Mouse (Mus musculus): ENCODE results near the gene Iba57. TPM values are rescaled to one million over a fixed set of nuclear protein-coding genes. Genes with fewer than 3 reads are reported as not detected.

Iba57 gene
- total and polyA plus RNA-seq, 2 experiments from 2014 or later = 11.1 to 13.8 TPM

GRCm38 (mm10) chr11:59174189-59174838, 10.8 kb upstream of the Iba57 start:
- WGBS = 63% methylated on average over 6 of the region's 6 CpGs
- no peak for DNase-seq
- TF ChIP-seq CTCF (IDR thresholded peaks at IDR 0.05; ENCODE audit: low read depth) = no peak
- H3K27ac ChIP-seq (ENCODE audit: low read depth, low read length) = no peak overlapping the region
- no peaks in the 10 kb centered on the region for H3K4me1 ChIP-seq (ENCODE audit: insufficient read depth)
- no peak for ATAC-seq
- H3K36me3 ChIP-seq (ENCODE audit: insufficient read depth) = no peaks in the 10 kb centered on the region
- H3K4me3 ChIP-seq (ENCODE audit: low read depth, low read length) = no peak overlapping the region
- no peak overlapping the region for H3K9ac ChIP-seq
- H3K4me2 ChIP-seq (ENCODE audit: low read depth) = no peak overlapping the region
- H3K9me3 ChIP-seq (ENCODE audit: low read length) = no peaks in the 10 kb centered on the region
- peaks cover 45% of the 10 kb centered on the region for H3K27me3 ChIP-seq (ENCODE audit: insufficient read depth, low read length)

- no peaks in the 10 kb centered on the region for H3K36me3 ChIP-seq (ENCODE audit: insufficient read depth)
- H3K27ac ChIP-seq (ENCODE audit: low read depth, low read length) = no peak overlapping the region
- H3K4me3 ChIP-seq (ENCODE audit: low read depth, low read length) = no peak overlapping the region
- no peak for TF ChIP-seq CTCF (IDR thresholded peaks at IDR 0.05; ENCODE audit: low read depth)
- H3K9ac ChIP-seq = no peak overlapping the region
- no peak overlapping the region for H3K4me2 ChIP-seq (ENCODE audit: low read depth)
- no peak for ATAC-seq
- H3K27me3 ChIP-seq (ENCODE audit: insufficient read depth, low read length) = peaks cover 15% of the 10 kb centered on the region
- H3K4me1 ChIP-seq (ENCODE audit: insufficient read depth) = no peaks in the 10 kb centered on the region
- no peaks in the 10 kb centered on the region for H3K9me3 ChIP-seq (ENCODE audit: low read length)
- DNase-seq = no peak
- WGBS = 69% methylated on average over 4 of the region's 4 CpGs
Observed at GRCm38 (mm10) chr11:59170549-59170948, 7.0 kb upstream of the Iba57 start.

- peaks cover 7% of the 10 kb centered on the region for H3K27me3 ChIP-seq (ENCODE audit: insufficient read depth, low read length)
Observed at GRCm38 (mm10) chr11:59169807-59170206, 6.3 kb upstream of the Iba57 start.

GRCm38 (mm10) chr11:59165616-59166241, 2.2 kb upstream of the Iba57 start:
- DNase-seq (no peak), ATAC-seq (no peak)
- no peaks in the 10 kb centered on the region for H3K36me3 ChIP-seq (ENCODE audit: insufficient read depth)
- 39% methylated on average over 2 of the region's 2 CpGs for WGBS
- no peaks in the 10 kb centered on the region for H3K27me3 ChIP-seq (ENCODE audit: insufficient read depth, low read length)
- H3K4me2 ChIP-seq (ENCODE audit: low read depth) = no peak overlapping the region
- no peak overlapping the region for H3K4me3 ChIP-seq (ENCODE audit: low read depth, low read length)
- no peak overlapping the region for H3K27ac ChIP-seq (ENCODE audit: low read depth, low read length)
- H3K9ac ChIP-seq = no peak overlapping the region
- no peaks in the 10 kb centered on the region for H3K9me3 ChIP-seq (ENCODE audit: low read length)
- peaks cover 16% of the 10 kb centered on the region for H3K4me1 ChIP-seq (ENCODE audit: insufficient read depth)
- TF ChIP-seq CTCF (IDR thresholded peaks at IDR 0.05; ENCODE audit: low read depth) = no peak

More at GRCm38 (mm10) chr11:59169807-59170206, 6.3 kb upstream of the Iba57 start:
- Histone ChIP-seq H3K36me3 (ENCODE audit: insufficient read depth) (no peaks in the 10 kb centered on the region), H3K4me2 (ENCODE audit: low read depth) (no peak overlapping the region), H3K27ac (ENCODE audit: low read depth, low read length) (no peak overlapping the region), H3K9ac (no peak overlapping the region), H3K4me1 (ENCODE audit: insufficient read depth) (no peaks in the 10 kb centered on the region), H3K4me3 (ENCODE audit: low read depth, low read length) (no peak overlapping the region), H3K9me3 (ENCODE audit: low read length) (no peaks in the 10 kb centered on the region)
- 79% methylated on average over 3 of the region's 3 CpGs for WGBS
- TF ChIP-seq CTCF (IDR thresholded peaks at IDR 0.05; ENCODE audit: low read depth) = no peak
- ATAC-seq (no peak), DNase-seq (no peak)

GRCm38 (mm10) chr11:59164384-59164783, 845 bp upstream of the Iba57 start:
- Histone ChIP-seq H3K27me3 (ENCODE audit: insufficient read depth, low read length) (no peaks in the 10 kb centered on the region), H3K4me1 (ENCODE audit: insufficient read depth) (peaks cover 16% of the 10 kb centered on the region), H3K9ac (no peak overlapping the region), H3K36me3 (ENCODE audit: insufficient read depth) (no peaks in the 10 kb centered on the region), H3K9me3 (ENCODE audit: low read length) (no peaks in the 10 kb centered on the region), H3K4me2 (ENCODE audit: low read depth) (peak overlapping the region; percentile 64; the same call in 1 of the 2 replicates), H3K27ac (ENCODE audit: low read depth, low read length) (no peak overlapping the region), H3K4me3 (ENCODE audit: low read depth, low read length) (no peak overlapping the region)
- no peak for TF ChIP-seq CTCF (IDR thresholded peaks at IDR 0.05; ENCODE audit: low read depth)
- 88% methylated on average over 9 of the region's 9 CpGs for WGBS
- DNase-seq (no peak), ATAC-seq (no peak)

- Histone ChIP-seq H3K4me2 (ENCODE audit: low read depth) (peak overlapping the region; percentile 64), H3K27me3 (ENCODE audit: insufficient read depth, low read length) (no peaks in the 10 kb centered on the region), H3K27ac (ENCODE audit: low read depth, low read length) (peak overlapping the region; percentile 99), H3K4me3 (ENCODE audit: low read depth, low read length) (peak overlapping the region; percentile 58), H3K4me1 (ENCODE audit: insufficient read depth) (peaks cover 16% of the 10 kb centered on the region), H3K9me3 (ENCODE audit: low read length) (no peaks in the 10 kb centered on the region), H3K9ac (peak overlapping the region; percentile 87), H3K36me3 (ENCODE audit: insufficient read depth) (peaks cover 8% of the 10 kb centered on the region)
- DNase-seq (no peak), ATAC-seq (peak; percentile 10)
- WGBS = 46% methylated on average over 9 of the region's 9 CpGs
- no peak for TF ChIP-seq CTCF (IDR thresholded peaks at IDR 0.05; ENCODE audit: low read depth)
Observed at GRCm38 (mm10) chr11:59162443-59163254, 890 bp downstream of the Iba57 start.

- no peaks in the 10 kb centered on the region for H3K9me3 ChIP-seq (ENCODE audit: low read length)
- H3K9ac ChIP-seq = no peak overlapping the region
- H3K4me2 ChIP-seq (ENCODE audit: low read depth) = no peak overlapping the region
- H3K27me3 ChIP-seq (ENCODE audit: insufficient read depth, low read length) = no peaks in the 10 kb centered on the region
- DNase-seq (no peak), ATAC-seq (no peak)
- peaks cover 14% of the 10 kb centered on the region for H3K36me3 ChIP-seq (ENCODE audit: insufficient read depth)
- H3K4me3 ChIP-seq (ENCODE audit: low read depth, low read length) = no peak overlapping the region
- 68% methylated on average over 5 of the region's 5 CpGs for WGBS
- TF ChIP-seq CTCF (IDR thresholded peaks at IDR 0.05; ENCODE audit: low read depth) = no peak
- H3K4me1 ChIP-seq (ENCODE audit: insufficient read depth) = peaks cover 16% of the 10 kb centered on the region
- H3K27ac ChIP-seq (ENCODE audit: low read depth, low read length) = no peak overlapping the region
Observed at GRCm38 (mm10) chr11:59161398-59161797, 2.1 kb downstream of the Iba57 start.

Measured in forebrain, postnatal 0 days (tissue).